Mouse (Mus musculus): ENCODE results near the gene Mettl24. TPM values are rescaled to one million over a fixed set of nuclear protein-coding genes. Genes with fewer than 3 reads are reported as not detected.

The Mettl24 gene
- polyA plus RNA-seq, 1 experiment from 2014 or later = 2.4 TPM

- Histone ChIP-seq H3K4me2 (no peak overlapping the region), H3K9me3 (no peaks in the 10 kb centered on the region), H3K4me1 (peaks cover 21% of the 10 kb centered on the region), H3K27ac (replicated peaks) (no peak overlapping the region), H3K4me3 (no peak overlapping the region), H3K9ac (no peak overlapping the region), H3K36me3 (no peaks in the 10 kb centered on the region), H3K27me3 (replicated peaks) (no peaks in the 10 kb centered on the region)
- no peak for ATAC-seq (ENCODE audit: extremely low read depth, insufficient number of reproducible peaks, low FRiP score, low TSS enrichment)
- WGBS = 90% methylated on average over 13 of the region's 13 CpGs
Measured at GRCm38 (mm10) chr10:40718362-40718761, 35.3 kb downstream of the Mettl24 start.

GRCm38 (mm10) chr10:40719062-40719461 is 36.0 kb downstream of the Mettl24 start:
- ATAC-seq (ENCODE audit: extremely low read depth, insufficient number of reproducible peaks, low FRiP score, low TSS enrichment) = no peak
- Histone ChIP-seq H3K27ac (replicated peaks) (no peak overlapping the region), H3K4me2 (no peak overlapping the region), H3K4me3 (no peak overlapping the region), H3K9me3 (no peaks in the 10 kb centered on the region), H3K27me3 (replicated peaks) (no peaks in the 10 kb centered on the region), H3K36me3 (no peaks in the 10 kb centered on the region), H3K4me1 (peaks cover 20% of the 10 kb centered on the region), H3K9ac (no peak overlapping the region)
- 42% methylated on average over 6 of the region's 6 CpGs for WGBS

DNA sequence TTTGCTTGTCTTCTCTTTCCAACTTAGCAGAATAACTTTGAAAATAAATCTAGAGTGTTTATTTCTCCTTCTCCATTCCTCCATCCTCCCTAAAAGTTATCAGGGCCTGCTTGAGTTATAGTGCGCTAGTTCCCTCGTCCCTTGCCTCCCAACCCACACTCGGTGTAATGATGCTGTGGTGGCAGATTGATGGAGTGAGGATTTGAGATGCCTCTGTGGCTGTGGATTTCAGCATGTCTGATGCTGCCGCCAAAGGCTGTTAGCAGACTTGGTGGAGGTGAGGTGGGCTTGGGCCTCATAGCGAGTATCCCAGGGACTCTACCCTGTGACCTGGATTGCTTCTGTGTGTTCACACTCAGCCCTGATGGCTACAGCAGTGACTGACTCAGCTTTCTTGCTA is 37.8 kb downstream of the Mettl24 start:
- Histone ChIP-seq H3K4me2 (no peak overlapping the region), H3K9ac (no peak overlapping the region), H3K36me3 (no peaks in the 10 kb centered on the region), H3K9me3 (no peaks in the 10 kb centered on the region), H3K27ac (replicated peaks) (no peak overlapping the region), H3K4me1 (peaks cover 24% of the 10 kb centered on the region), H3K27me3 (replicated peaks) (no peaks in the 10 kb centered on the region), H3K4me3 (no peak overlapping the region)
- 66% methylated on average over 5 of the region's 5 CpGs for WGBS
- no peak for ATAC-seq (ENCODE audit: extremely low read depth, insufficient number of reproducible peaks, low FRiP score, low TSS enrichment)

- Histone ChIP-seq H3K9ac (no peak overlapping the region), H3K4me3 (no peak overlapping the region), H3K9me3 (no peaks in the 10 kb centered on the region), H3K36me3 (no peaks in the 10 kb centered on the region), H3K27me3 (replicated peaks) (no peaks in the 10 kb centered on the region), H3K4me2 (no peak overlapping the region), H3K4me1 (peaks cover 15% of the 10 kb centered on the region), H3K27ac (replicated peaks) (no peak overlapping the region; the same call in 1 of the 2 replicates)
- no peak for ATAC-seq (ENCODE audit: extremely low read depth, insufficient number of reproducible peaks, low FRiP score, low TSS enrichment)
- WGBS = 44% methylated on average over 6 of the region's 6 CpGs
Measured at GRCm38 (mm10) chr10:40724342-40724741, 41.3 kb downstream of the Mettl24 start.

- Histone ChIP-seq H3K27ac (replicated peaks) (no peak overlapping the region), H3K9me3 (no peaks in the 10 kb centered on the region), H3K36me3 (no peaks in the 10 kb centered on the region), H3K4me3 (no peak overlapping the region), H3K4me1 (peaks cover 15% of the 10 kb centered on the region), H3K4me2 (no peak overlapping the region), H3K9ac (no peak overlapping the region), H3K27me3 (replicated peaks) (no peaks in the 10 kb centered on the region)
- ATAC-seq (ENCODE audit: extremely low read depth, insufficient number of reproducible peaks, low FRiP score, low TSS enrichment) = no peak
- 45% methylated on average over 4 of the region's 4 CpGs for WGBS
Measured at GRCm38 (mm10) chr10:40725066-40725465, 42.0 kb downstream of the Mettl24 start.

- H3K9me3 ChIP-seq = no peaks in the 10 kb centered on the region
- WGBS = 79% methylated on average over 4 of the region's 4 CpGs
- no peak overlapping the region for H3K9ac ChIP-seq
- no peaks in the 10 kb centered on the region for H3K36me3 ChIP-seq
- no peak overlapping the region for H3K27ac ChIP-seq (replicated peaks)
- no peaks in the 10 kb centered on the region for H3K27me3 ChIP-seq (replicated peaks)
- peaks cover 15% of the 10 kb centered on the region for H3K4me1 ChIP-seq
- no peak overlapping the region for H3K4me3 ChIP-seq
- no peak overlapping the region for H3K4me2 ChIP-seq
- ATAC-seq (ENCODE audit: extremely low read depth, insufficient number of reproducible peaks, low FRiP score, low TSS enrichment) = no peak
Measured at GRCm38 (mm10) chr10:40725471-40725870, 42.4 kb downstream of the Mettl24 start.

- WGBS = 57% methylated on average over 11 of the region's 11 CpGs
- no peak for ATAC-seq (ENCODE audit: extremely low read depth, insufficient number of reproducible peaks, low FRiP score, low TSS enrichment)
Measured at GRCm38 (mm10) chr10:40726288-40726902, 43.3 kb downstream of the Mettl24 start.

DNA sequence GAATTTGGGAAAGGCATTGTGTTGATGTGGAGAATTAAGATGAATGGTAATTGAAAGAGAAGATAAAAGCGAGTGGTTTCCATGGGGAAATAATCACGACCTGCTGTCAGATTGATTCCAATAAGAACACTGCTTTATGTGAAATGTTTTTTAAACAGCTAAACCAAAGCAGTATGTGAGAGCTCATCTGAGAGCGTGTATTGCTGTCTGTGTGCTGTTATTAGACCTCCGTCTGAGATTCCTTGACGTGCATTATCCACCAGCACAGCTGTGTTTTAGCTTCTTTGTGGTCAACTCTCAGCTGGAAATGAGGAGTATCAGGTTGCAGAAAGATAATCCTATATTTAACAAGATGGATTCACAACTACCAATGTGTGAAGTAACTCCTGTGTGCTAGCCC is 43.9 kb downstream of the Mettl24 start:
- Histone ChIP-seq H3K4me1 (peaks cover 15% of the 10 kb centered on the region), H3K27me3 (replicated peaks) (no peaks in the 10 kb centered on the region), H3K27ac (replicated peaks) (no peak overlapping the region), H3K4me2 (no peak overlapping the region), H3K9ac (no peak overlapping the region), H3K9me3 (no peaks in the 10 kb centered on the region), H3K36me3 (no peaks in the 10 kb centered on the region), H3K4me3 (no peak overlapping the region)
- ATAC-seq (ENCODE audit: extremely low read depth, insufficient number of reproducible peaks, low FRiP score, low TSS enrichment) = no peak
- WGBS = 54% methylated on average over 5 of the region's 5 CpGs

More at GRCm38 (mm10) chr10:40726288-40726902, 43.3 kb downstream of the Mettl24 start:
- H3K9me3 ChIP-seq = no peaks in the 10 kb centered on the region
- no peak overlapping the region for H3K4me2 ChIP-seq
- H3K9ac ChIP-seq = no peak overlapping the region
- no peak overlapping the region for H3K4me3 ChIP-seq
- H3K4me1 ChIP-seq = peaks cover 15% of the 10 kb centered on the region
- H3K27ac ChIP-seq (replicated peaks) = no peak overlapping the region
- H3K27me3 ChIP-seq (replicated peaks) = no peaks in the 10 kb centered on the region
- H3K36me3 ChIP-seq = no peaks in the 10 kb centered on the region

DNA sequence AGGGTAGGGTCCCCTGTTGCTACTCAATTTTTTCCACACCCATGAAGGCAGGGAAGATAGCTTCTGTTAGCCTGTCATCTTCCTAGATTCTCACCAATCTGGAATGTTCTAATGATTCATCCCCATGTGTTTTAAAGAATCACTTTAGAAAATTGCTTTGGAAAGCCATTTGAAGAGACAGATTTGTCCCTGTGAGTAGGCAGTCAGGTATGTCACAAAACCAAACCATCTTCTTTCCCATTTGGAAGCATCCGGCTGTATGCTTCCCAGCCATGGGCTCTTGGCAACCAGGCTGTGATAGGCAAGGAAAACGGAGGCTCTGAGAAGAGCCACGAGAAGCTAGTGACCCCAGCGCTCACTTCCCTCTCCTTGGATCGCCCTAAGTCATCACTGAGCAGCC is 47.1 kb downstream of the Mettl24 start:
- H3K9me3 ChIP-seq = no peaks in the 10 kb centered on the region
- 77% methylated on average over 5 of the region's 5 CpGs for WGBS
- no peak overlapping the region for H3K9ac ChIP-seq
- H3K27ac ChIP-seq (replicated peaks) = no peak overlapping the region
- no peak overlapping the region for H3K4me2 ChIP-seq
- no peak overlapping the region for H3K4me3 ChIP-seq
- no peaks in the 10 kb centered on the region for H3K27me3 ChIP-seq (replicated peaks)
- no peaks in the 10 kb centered on the region for H3K36me3 ChIP-seq
- no peak for ATAC-seq (ENCODE audit: extremely low read depth, insufficient number of reproducible peaks, low FRiP score, low TSS enrichment)
- H3K4me1 ChIP-seq = peaks cover 3% of the 10 kb centered on the region; the same call in 1 of the 2 replicates

GRCm38 (mm10) chr10:40733291-40733690 is 50.2 kb downstream of the Mettl24 start:
- Histone ChIP-seq H3K9me3 (no peaks in the 10 kb centered on the region), H3K27me3 (replicated peaks) (no peaks in the 10 kb centered on the region), H3K4me3 (no peak overlapping the region), H3K9ac (no peak overlapping the region), H3K4me1 (peaks cover 20% of the 10 kb centered on the region), H3K36me3 (no peaks in the 10 kb centered on the region), H3K4me2 (no peak overlapping the region), H3K27ac (replicated peaks) (no peak overlapping the region)
- 57% methylated on average over 3 of the region's 3 CpGs for WGBS
- ATAC-seq (ENCODE audit: extremely low read depth, insufficient number of reproducible peaks, low FRiP score, low TSS enrichment) = no peak

DNA sequence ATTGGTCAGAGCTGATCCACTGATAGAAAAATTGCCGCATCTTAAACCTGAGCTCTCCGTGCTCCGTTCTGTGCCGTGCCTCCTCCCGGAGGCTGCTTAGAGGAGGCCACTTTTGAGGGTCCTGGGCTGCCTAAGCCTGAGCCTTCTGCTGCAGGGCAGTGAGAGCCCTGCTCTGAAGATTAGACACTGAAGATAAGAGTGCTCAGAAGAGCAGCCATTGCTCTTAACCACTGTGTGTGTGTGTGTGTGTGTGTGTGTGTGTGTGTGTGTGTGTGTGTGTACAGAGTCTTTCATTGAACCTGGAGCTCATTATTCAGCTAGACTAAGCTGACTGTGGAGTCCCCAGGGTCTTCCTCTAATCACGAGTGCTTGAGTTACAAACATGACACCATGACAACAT is 53.1 kb downstream of the Mettl24 start:
- no peak overlapping the region for H3K27ac ChIP-seq (replicated peaks)
- peaks cover 31% of the 10 kb centered on the region for H3K4me1 ChIP-seq
- WGBS = 46% methylated on average over 6 of the region's 6 CpGs
- no peak for ATAC-seq (ENCODE audit: extremely low read depth, insufficient number of reproducible peaks, low FRiP score, low TSS enrichment)
- no peak overlapping the region for H3K4me3 ChIP-seq
- no peak overlapping the region for H3K9ac ChIP-seq
- H3K9me3 ChIP-seq = no peaks in the 10 kb centered on the region
- H3K4me2 ChIP-seq = no peak overlapping the region
- no peaks in the 10 kb centered on the region for H3K27me3 ChIP-seq (replicated peaks)
- H3K36me3 ChIP-seq = no peaks in the 10 kb centered on the region
